Mouse (Mus musculus): ENCODE results near the gene Lrba.

Lrba gene

DNA sequence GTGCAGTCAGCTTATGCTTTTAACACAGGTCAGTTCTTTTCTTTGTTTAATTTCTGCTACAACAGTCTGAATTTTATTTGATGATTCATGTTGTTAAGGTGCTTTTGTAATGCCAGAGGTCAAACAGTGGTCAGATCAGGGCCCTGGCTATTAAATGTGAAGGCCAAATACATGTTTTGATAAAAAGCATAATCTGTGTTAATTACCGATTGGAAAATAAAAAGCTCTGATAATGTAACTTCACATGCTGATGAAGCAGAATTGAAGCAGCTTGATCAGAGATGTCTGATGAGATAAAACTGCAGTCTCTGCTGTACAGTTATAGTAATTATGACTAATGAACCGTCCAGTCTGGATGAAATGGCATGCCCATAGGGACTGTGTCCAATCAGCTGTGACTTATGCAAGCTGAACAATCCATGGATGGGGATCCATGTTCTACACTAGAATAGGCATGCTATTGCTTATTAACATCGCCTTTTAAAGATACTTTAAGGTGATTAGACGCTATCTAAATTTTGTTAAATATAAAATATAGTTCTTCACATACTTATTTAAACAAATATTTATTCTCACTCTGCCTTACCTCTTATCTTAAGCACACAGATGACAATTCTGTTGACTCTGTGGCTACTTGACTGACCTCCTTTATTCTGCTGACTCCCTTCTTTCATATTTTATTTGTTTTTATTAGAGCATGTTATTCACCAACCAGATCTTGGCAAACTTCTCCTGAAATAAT, 336.0 kb downstream of the Lrba start:
- no peak for DNase-seq (ENCODE audit: low spot score)

DNA sequence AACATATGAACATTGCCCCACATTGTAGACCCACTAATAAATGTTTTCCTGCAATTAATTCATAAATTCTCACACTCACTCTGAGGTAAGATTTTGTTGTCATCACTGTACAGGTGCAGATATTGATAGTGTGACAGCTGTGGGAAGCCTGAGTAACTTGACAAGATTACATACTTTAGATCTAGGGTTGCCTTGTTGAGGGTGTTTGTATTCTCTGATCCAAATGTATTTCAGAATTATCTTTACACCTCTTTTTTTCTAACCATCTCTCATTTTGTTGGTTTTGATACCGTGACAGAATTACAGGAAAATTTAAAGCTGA, 336.5 kb downstream of the Lrba start:
- no peak for DNase-seq (ENCODE audit: low spot score)

DNA sequence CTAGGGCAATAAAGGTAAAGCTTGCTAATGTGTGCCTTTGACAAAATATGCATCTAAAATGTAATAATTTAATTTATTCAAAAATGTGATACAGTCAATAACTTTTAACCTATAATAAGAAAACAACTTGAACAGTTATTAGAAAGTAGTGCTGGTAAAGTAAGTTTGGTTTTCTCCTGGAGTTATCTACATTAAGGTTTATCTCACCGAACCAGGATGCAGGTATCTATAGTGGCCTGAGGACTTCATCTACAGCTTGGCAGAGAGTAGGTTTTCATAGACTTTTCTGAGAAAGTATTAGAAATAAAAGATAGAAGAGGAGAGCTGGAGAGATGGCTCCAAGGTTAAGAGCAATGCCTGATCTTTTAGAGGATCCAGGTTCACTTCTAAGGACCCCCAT, 336.9 kb downstream of the Lrba start:
- peak; percentile 59 for DNase-seq (ENCODE audit: low spot score)

DNA sequence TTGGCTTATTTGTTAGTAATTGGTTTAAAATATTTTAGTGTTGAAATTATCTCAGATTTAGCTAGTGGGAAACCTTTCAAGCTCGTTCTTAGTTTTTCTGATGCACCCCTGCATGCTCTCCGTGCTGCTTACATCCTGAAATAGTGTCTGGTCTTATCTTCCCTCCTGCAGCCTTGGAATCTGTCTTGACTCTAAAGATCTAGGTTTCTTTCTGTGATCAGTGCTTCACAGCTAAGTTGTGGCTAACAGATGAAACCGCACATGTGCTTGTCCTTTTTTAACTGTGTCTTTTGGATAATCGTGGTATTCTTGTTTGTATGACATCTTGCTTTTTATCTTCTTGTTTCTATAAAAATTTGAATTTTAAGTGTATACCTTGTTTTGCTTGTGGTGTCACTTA, 342.8 kb downstream of the Lrba start:
- no peak for DNase-seq (ENCODE audit: low spot score)

DNA sequence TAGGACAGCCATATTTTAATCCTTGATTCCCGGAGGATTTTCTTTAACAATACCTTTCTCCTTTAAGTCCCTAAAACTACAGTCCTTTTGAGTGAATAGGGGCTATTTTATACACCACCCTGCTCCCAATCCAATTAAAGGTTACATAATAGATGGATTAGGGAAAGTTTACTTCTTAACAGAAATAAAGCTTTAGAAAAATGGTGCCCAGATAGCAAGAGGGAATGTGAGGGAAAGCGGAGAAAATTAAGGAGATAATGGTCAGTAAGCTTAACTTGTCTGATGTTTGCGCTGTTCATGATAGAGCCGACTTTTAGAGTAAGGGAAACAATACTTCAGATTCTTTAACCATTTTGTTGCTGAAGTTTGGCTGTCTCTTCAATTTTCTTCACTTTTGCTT, 347.0 kb downstream of the Lrba start:
- DNase-seq (ENCODE audit: low spot score) = no peak

DNA sequence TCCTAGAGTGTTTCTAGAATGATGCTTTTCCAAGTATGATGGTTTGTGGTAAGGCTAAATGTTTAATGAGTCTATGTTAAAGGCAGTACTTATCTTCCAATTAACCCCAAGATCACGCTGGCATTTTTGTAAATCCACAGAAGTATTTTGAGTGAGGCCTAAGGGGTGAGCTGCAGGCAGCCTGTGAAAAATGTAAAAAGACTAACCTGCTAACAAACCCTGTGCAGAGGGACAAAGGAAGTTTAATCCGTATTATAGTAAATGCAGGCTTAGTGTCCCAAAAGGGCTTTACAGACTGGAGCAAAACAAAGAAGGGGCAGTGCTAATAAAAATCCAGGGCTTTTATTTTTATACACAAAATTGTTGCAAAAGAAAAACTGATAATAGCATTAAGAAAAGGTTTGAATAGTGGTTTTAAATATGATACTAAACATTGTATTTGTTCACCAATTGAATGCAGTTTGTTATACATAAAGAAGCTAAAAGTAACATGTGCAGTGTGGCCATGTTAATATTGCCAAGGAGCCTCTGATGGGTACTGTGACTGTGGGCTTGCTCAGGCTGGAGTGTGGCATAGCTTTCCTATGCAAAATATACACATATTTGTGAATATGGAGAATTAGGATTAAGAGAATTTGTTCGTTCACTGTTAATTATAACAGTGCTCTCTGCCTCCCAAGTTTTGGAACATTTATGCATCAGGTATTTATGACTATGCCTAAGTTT, 348.2 kb downstream of the Lrba start:
- no peak for DNase-seq (ENCODE audit: low spot score)

DNA sequence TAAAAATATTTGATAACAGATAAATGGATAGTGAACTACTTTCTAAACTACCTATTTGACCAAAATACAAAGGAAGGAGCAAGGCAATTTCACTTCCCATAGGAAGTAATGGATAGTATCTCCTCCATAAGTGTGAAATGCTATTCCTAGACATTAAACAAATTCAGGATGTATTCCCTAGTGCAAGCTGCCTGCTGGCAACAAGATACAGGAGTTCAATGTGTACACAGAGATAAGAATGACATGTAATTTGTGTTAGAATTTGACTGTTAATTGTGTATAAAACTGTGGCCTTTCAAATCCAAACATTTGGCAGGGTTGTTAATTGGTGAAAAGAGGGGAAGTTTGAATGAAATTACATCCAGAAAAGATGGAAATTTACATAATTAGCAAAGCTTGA, 350.8 kb downstream of the Lrba start:
- no peak for DNase-seq (ENCODE audit: low spot score)

DNA sequence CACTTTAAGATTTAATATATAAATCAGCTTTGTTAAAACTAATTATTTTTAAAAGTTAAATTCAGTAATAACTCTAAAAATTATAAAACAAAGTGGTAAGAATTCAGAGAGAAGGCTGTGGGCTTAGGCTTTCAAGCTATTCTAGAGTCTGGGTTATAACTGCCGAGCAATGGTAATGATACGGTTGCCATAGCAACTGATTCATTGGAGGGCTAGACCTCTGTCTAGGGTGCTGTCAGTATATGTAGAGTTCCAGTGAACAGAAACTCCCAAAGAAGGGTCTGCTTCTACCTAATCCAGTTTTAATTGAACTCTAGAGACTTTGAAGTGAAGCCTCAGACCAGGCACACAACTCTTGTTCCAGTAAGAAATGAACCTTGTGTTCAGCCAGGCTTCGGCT, 377.8 kb downstream of the Lrba start:
- DNase-seq (ENCODE audit: low spot score) = no peak

DNA sequence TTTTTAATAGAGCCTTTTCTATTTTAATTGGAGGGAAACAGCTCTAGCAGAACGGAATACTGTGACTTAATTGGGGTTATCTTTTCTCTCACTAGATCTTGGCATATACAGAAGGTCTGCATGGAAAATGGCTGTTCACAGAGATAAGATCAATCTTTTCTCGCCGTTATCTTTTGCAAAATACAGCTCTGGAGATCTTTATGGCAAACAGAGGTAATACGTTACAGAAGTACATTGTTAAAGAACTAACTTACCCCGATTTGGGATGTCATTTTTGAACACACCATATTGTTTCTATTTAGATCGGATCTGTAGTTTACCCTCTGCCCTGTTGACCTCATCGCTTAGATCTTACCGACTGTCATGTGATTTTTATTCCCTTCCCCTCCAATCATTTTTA, 381.3 kb downstream of the Lrba start:
- DNase-seq (ENCODE audit: low spot score) = no peak

DNA sequence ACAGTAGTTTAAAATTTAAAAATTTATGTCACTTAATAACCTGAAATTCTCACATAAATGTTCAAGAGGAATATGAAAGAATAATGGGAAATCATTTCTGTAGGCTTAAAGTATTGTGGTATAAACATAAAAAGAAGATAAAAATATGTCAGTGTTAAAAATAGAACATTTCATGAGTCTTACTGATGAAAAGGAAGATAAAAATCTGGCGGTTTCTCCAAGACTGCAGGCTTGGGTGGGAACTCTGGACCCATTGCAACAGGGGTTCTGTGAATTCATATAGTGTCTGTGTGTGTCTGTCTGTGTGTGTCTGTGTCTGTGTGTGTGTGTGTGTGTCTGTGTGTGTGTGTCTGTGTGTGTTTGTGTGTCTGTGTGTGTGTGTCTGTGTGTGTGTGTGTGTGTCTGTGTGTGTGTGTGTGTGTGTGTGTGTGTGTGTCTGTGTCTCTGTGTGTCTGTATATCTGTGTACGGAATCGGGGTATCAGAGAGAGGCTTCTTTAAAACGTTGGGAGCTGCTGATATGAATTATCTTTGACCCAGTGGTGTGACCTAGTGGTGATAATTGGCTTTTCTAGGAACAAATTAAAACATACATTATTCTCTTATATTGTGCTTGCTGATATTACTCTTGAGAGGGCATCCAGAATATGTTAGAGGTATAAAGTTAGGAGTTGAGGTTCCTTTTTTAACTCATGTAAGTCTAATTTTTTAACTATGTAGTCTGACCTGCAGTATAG, 402.7 kb downstream of the Lrba start:
- peak; percentile 50 for DNase-seq (ENCODE audit: low spot score)

DNA sequence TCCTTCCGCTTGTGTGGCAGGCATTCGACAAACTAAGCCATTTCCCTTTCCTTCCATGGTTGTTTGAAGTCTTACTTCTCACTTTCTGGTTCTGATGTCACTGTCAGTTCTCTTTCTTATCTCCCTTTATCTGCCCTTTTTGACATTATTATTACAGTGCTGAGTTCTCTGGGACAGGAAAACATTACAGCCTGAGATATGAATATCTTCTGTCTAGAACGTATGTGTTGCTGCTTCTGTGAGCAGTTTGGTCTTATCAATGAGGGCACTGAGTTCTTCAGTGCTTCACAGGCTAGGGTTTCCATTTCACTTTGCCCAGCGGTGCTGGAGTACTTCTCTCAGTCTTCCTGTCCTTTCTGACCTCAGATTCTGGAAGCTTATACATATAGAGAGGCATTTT, 404.9 kb downstream of the Lrba start:
- no peak for DNase-seq (ENCODE audit: low spot score)

DNA sequence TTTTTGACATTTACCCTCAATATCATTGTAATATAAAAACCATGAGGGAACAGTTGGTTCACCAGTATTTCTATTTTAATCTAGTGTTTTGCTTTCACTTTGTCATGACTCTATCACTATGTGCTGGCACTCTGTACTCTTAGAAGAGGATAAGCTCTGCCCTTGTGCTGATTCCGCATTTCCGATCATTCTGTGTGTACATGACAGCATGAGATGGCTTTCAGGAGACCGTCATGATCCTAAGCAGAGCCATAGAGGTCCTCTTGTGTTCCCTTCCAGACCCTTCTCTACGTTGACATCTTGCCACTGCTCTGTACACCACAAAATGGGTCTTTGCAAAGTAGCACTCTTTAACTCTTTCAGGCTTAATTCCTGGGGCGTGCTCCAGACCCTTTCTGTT, 411.0 kb downstream of the Lrba start:
- no peak for DNase-seq (ENCODE audit: low spot score)

DNA sequence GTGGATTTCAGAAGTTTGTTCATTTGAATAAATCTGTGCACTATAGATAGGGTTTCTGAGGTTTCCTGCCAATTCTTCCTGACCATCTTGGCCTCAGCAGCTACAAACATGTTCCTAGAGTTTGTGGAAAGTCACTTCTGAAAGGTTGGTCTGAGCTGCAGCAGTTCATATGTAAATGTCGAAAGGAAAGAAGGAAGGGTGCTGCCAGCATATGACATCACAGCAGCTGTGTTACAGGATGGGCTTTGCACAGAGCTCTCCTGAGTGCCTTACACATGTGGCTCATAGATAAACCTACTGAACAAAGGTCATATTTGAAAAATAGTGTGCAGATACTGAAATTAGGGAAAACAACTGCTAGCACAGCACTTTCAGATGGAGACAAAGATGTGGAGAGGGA, 411.5 kb downstream of the Lrba start:
- no peak for DNase-seq (ENCODE audit: low spot score)

DNA sequence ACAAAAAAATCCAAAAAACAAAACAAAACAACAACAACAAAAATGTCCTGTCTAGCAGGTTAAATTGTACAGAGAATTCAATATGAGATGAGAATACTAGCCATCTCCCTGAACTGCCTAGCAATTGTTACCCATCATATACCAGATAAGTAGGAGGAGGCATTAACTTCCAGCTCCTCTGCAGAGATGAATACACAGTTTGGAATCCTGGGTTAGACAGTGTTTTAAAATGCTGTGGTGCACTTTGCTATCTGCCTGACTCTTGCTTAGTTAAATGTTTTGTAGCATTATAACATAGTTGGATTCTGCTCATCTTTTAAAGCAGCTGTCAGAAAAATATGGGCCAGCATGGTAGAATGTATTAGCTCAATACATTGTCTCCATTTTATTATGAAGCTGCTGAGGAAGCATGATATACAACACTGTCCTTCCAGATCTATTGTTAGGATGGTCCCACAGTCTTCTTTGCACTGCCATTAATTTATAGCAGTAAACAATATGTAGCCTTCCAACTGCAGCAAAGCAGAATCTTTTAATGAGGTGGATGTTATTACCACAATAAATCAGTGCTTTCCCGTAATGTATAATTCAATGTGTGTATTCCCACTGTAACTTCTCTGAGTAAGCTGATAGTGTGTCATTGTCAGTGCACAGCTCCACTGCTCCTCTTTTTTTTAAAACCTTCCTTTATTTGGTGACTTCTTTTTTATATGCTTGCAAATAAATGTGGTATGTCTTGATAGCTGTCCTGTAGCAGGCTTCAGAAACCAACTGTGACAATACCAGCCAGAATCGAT, 414.3 kb downstream of the Lrba start:
- no peak for DNase-seq (ENCODE audit: low spot score)

DNA sequence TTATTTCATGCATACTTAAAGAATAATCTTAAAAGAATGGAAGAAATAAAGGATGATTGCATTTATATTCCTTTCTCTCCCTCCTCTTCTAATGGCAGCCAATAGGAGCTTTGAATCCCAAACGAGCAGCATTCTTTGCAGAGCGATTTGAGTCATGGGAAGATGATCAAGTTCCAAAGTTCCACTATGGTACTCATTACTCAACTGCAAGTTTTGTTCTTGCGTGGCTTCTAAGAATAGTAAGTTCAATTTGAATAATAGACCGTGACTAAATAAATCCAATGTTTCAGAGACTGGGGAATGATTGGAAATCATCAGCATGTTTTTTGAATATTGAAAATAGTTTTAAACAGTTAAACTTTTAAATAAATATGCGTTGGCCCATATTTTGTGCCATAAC, 416.9 kb downstream of the Lrba start:
- no peak for DNase-seq (ENCODE audit: low spot score)

DNA sequence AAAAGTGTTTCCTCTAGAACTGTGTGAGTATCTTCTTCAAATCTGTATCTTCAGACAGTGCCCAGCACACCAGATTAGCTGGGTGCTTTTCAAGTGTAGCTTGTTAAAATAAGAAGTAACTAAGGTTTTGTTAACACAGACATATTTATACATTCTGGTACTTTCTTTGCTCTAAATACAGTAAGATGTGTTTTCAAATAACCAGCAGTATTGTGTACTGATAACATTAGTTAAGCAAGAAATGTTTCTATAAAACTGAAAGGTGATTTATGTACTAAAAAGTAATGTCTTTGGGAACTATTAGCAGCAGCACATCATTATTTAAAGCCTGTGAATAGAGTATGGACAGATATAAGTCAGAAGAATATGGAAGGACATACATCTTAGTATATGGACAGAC, 417.3 kb downstream of the Lrba start:
- no peak for DNase-seq (ENCODE audit: low spot score)

DNA sequence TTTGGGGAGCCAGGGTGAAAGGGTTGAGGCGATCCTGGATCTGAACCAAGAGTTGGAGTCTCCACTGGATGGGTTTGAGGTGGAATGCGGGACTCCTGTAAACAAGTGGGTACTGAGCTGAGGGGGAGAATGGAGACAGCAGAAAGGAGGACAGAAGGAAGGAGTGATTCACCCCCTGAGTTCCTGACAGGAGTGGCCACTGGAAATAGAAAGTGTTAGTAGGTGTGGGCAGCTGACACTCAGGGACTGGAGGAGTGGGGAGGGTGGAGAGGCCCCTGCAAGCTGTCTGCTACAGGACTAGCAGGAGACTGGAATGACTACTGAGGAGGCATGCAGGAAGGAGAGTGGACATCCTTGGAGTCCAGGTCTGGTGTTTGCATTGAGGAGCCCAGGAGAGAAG, 422.3 kb downstream of the Lrba start:
- DNase-seq (ENCODE audit: low spot score) = no peak

DNA sequence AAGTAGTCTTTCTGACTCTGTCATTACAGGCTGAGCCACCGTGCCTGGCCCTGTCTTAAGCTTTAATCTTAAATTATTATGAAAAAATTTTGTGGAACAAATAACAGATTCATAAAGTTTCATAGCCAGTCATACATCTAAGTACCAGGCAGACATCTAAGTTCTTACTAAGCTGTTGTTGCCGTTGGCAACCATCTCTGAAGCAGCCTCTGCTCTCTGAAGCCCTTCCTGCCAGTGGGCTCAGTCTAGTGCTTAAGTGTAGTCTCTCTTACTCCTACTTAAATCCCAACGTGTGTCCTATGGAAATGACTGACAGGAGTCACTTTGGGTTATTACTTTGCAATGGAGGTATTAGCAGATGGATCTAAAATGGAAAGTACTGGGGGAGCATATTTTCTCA, 426.5 kb downstream of the Lrba start:
- no peak for DNase-seq (ENCODE audit: low spot score)

DNA sequence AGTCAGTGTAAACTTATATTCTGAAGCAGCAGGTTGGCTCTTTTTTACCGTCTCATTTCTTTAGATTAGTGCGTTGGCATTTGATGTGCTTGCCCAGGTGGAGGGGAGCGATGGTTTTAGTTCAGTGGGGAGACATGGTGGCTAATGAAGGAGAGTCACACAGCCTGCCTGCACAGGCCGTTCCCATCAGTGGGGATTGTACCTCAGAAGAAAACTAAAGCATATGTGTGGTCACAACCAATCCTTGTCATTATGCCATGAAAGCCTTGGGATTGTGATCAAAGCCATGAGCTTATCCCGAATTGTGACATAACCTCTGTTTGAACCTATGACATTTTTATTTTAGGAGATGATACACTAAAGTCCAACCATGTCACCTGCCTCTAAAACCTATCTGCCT, 434.8 kb downstream of the Lrba start:
- DNase-seq (ENCODE audit: low spot score) = no peak

DNA sequence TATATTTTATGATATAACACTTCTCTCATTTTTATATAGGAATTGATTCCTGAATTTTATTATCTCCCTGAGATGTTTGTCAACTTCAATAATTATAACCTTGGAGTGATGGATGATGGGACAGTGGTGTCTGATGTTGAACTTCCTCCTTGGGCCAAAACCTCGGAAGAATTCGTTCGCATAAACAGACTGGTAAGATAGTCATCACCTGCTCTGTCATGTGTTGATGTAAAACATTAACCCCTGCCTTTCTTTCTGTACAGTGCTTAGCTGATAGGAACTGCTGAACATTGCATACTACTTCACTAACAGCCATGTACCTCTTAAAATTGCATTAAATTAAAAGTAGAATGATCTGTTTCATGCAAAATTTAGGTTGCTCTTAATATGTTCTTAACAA, 439.9 kb downstream of the Lrba start:
- DNase-seq (ENCODE audit: low spot score) = no peak

DNA sequence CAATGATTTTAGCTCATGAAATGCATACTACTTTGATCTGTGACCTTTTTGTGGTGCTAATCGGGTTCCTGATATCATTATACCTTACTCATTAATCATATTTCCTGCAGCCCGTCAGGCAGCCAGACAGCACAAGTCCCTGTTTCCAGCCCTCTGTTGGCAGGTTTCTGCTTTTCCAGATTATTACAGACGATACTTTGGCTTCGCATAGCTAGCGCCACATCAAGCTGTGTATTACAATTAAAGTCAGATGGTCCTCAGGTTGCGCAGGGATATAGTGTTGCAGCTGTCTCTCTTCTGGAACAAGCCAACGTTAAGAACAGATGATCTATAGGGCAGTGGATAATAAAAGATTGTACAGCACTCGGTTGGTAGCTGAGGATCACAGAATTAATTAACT, 443.7 kb downstream of the Lrba start:
- DNase-seq (ENCODE audit: low spot score) = no peak

DNA sequence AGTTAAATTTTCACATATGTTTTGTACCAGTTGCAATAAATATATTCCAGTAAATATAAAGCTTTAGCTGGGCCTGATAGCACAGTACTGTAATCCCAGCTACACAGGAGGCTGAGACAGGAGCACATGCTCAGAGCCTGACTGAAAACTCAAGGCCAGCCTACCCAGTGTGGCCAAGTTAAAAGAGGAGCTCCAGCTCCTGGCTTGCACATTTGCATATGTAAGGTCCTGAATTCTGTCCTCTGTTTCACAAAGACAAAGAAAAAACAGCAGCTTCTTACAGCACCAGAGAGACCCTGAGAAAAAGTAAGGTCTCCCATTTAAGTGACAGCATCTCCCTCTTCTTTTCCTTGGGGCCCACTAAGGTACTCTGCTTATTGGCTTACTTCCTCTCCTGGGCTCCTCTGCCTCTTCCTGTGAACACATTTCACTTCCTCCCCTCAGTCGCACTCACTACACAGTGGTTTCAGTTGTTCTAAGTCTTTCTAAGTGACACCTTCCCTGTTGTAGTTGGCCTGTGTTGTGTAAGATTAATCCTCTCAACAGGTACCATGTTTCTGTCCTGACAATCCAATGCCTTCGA, 453.2 kb downstream of the Lrba start:
- DNase-seq (ENCODE audit: low spot score) = no peak
